Mouse (Mus musculus): ENCODE data around the gene Taar8a.
"Not testable (repeated sequence)": the region's sequence is repeated elsewhere in the genome, so short reads cannot be mapped to it uniquely, and the experiment has no call there.

GRCm38 (mm10) chr10:24074751-24075150 lies 1.5 kb upstream of the Taar8a start:
- not testable (repeated sequence) for TF ChIP-seq CTCF, POLR2A (IDR thresholded peaks at IDR 0.05; ENCODE audit: insufficient read depth, low read depth, low read length)
